Mouse (Mus musculus) right cerebral cortex, postnatal 14 days (tissue): ENCODE results near the gene Fam114a2.
A peak's percentile ranks its signal among the peaks of the same experiment; 100 is the strongest.
"Not testable (repeated sequence)": the region's sequence is repeated elsewhere in the genome, so short reads cannot be mapped to it uniquely, and the experiment has no call there.

Experiments used
- DNase-seq: peaks from one replicate; pipeline ENCODE4 v3.0.0; 2022

Gene Fam114a2

GRCm38 (mm10) chr11:57518091-57518750 is at the start of gene Fam114a2, which contains the start of gene Mfap3:
Fam114a2 (minus strand) TSS chr11:57518617.
Mfap3 (plus strand) TSS chr11:57518664.
- peak; percentile 92 for DNase-seq

DNA sequence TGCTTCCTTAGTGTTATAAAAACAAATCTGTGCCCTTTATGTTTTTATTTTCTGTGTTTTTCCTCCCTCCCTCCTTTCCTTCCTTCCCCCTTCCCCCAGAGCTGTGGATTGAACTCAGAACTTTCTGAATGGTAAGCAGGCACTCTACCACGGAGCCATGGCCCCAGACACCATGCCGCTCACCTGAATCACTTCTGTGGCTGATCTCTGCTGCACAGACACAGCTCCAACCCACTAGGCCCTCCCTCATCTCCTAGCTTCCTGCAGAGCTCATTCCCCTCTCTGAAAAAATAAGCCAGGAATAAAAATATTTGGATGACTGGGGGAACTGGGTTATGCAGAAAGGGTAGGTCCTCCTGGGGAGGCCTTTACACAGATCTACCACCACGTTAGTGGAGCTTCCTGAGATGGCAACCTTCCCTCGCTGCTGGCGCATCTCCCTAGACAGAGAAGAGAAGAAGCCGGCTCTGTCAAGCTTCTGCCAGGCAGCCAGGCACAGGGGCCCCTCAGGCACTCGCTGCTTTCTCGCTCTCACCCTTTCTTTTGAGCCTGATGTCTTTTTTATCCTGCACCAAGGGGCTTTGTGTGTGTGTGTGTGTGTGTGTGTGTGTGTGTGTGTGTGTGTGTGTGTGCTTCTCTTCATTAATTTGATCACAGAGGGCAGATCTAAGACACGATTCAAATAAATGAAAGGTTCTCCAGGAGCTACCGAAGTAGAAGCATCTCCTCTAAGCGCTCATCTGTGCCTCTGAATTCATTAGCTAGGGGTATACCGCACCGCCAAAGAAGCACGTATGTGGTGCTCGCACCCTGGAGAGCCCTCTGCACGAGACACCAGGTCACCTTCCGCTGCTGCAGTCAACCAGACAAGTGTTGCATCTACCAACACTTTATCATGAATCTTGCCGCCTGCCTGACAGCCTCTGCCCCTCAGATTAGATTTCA is 47.9 kb upstream of the Fam114a2 start:
- no peak for DNase-seq

DNA sequence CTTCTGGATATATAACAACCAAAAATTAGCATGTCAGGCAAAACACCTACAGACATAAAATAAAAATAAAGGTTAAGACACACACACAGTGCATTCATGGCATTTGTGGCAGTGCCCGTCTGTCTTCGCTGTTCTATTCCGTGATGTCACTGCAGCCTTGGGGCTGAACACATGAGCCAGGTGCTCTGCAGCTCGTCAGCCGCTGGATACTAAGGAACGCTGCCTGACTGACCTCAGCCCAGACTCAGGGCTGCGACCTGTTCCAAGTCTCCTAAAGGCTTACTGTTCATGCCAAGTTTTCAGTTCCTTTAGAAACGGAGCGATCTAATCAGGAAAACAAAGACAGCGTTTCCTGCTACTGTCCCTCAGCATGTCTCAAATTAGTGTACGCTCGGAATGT is 46.1 kb upstream of the Fam114a2 start:
- no peak for DNase-seq

- not testable (repeated sequence) for DNase-seq
Observed at GRCm38 (mm10) chr11:57557936-57558335, 39.5 kb upstream of the Fam114a2 start.

DNA sequence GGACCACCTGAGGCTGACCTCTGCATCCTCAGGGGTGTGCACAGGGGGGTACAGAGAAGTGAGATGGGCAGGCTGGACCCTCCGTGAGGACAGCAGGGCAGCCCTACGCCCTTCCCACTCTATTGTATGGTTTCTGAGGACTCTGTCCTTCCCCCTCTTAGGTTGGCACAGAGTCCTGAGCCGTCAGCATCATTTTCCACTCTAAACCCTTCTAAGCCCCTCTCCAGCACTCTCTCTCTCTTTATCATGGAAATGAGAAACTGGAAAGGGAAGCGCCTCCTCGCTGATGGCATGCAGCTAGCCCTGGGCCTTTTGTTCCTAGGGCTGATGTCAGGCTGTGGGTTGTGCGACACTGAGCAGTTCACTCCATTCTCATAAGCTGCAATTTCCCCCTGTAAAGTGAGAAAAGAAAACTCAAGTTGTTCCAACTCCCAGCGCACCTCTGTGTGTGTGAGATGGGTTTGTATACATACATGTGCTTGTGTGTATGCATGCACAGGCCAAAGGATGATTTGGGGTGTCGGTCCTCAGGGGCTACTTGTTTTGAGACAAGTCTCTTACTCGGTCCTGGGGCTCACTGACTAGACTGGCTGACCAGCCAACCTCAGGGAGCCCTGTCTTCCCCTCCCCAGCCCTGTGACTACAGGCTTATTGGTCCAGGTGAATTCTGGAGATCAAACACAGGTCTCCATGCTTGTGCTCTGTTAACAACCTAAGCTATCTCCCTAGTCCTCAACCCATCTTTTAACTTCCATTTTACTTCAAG is 34.8 kb upstream of the Fam114a2 start:
- DNase-seq, result no peak

GRCm38 (mm10) chr11:57551016-57551415 is 32.6 kb upstream of the Fam114a2 start:
- no peak for DNase-seq

GRCm38 (mm10) chr11:57550230-57550629 is 31.8 kb upstream of the Fam114a2 start:
- peak; percentile 15 for DNase-seq

DNA sequence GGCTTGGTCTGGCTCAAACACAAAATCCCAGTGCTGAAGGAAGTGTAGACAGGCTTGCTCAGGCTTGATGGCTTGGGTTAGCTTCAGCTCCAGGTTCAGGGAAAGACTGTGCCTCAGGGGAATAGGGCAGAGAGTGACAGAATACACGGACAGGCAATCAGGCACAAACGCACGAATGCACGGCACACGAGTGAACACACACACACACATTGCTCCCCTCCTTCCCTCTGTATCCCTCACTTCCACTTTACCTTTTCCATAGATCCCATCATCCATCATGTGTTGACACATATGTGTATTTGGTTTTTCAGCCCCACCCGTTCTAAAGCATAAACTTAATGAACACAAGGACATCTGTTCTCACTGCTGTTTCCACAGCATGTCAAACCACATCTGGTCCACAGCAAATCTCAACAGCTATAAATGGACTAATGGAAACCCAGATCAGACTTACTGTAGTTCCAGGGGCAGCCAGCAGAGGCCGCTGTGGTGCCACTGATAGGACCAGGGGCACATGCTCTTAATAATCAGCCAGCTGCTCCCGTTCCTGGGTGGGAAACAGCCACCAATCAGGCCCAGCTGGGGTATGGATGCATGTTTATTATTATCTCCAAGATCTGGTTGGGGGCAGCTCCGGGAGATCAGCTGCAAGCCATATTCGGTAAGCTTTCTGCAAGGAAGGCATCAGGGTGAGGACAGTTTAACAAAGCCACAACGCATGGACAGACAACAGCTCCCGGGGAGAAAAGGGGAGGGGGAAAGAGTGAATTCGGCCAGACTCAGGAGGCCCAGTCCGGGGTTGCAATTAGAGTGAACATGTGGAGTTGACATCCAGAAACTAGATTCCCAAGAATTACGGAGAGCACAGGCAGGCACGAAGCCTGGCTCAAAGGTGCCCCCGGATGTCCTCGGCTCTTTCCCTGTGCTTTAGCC is 30.5 kb upstream of the Fam114a2 start:
- DNase-seq, result peak; percentile 81

DNA sequence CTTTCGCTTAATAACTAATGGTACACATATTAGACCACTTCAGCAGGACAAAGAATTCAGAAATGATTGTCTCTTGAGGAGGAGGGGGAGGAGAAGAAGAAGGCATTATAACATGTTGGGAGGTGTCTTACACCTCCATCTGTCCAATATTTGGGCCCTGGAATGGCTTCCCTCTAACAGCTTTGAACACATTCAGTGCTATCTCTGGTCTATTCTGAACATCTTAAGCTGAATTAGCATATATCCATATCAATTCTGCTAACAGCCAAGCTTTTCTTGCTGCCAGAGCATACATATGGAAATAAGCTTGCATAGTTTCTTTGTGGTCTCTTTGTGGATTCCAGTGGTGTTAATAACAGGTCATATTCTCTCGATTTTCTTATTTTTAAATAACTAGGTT is 22.3 kb upstream of the Fam114a2 start:
- DNase-seq, result no peak

GRCm38 (mm10) chr11:57539841-57540418 is 21.5 kb upstream of the Fam114a2 start:
- DNase-seq, result no peak

- no peak for DNase-seq
Observed at GRCm38 (mm10) chr11:57535912-57536311, 17.5 kb upstream of the Fam114a2 start.

GRCm38 (mm10) chr11:57532306-57532705 is 13.9 kb upstream of the Fam114a2 start:
- DNase-seq, result no peak

DNA sequence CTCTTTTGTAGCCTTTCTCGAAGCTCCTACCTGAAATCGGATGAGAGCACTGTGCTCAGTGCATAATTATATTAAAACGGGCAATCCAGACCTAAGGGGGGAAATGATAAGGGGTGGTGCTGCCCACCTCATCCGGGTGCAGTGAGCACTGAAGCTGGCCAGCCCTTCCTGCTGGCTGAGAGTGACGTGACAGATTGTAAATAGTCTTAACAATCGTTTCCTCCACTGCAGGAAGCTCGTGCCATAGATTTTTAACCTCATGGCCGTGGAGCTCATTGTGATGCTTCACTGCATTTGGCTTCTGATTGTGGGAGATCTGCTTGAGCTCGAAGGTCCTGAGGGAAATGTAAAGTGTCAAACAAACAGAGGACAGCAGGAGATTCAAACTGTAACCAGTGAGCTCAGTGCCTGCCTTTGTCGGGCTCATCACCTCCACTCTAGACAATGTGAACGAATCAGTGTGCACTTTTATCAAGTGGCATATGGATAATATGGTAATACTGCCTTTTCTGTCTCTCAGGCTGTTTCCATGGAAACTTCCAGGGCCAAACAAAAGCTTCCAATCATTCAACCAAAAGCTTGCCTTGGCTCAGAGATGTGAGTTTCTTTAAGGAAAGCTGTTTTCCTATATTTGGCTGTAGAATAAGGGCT is 13.0 kb upstream of the Fam114a2 start:
- DNase-seq, result no peak

GRCm38 (mm10) chr11:57529111-57529510 is 10.7 kb upstream of the Fam114a2 start:
- no peak for DNase-seq

GRCm38 (mm10) chr11:57527506-57527905 is 9.1 kb upstream of the Fam114a2 start:
- no peak for DNase-seq

DNA sequence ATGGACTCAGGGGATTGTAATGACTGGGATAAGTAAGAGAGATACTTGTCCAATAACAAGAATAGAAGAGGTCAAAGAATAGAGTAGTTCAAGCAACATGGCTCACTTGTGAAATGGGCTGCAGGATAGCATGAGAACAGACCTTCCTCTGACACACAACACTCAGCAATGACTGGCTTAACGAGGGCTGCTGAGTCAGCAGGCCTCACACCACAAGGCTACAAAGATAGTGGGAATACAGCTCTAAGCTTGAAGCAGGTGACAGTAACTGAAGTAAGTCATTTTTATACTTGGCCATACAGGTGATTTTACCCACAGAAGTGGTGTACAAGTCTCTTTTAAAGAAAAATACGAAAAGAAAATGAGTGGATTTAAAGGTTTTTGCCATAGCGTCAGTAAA is 7.5 kb upstream of the Fam114a2 start:
- no peak for DNase-seq

DNA sequence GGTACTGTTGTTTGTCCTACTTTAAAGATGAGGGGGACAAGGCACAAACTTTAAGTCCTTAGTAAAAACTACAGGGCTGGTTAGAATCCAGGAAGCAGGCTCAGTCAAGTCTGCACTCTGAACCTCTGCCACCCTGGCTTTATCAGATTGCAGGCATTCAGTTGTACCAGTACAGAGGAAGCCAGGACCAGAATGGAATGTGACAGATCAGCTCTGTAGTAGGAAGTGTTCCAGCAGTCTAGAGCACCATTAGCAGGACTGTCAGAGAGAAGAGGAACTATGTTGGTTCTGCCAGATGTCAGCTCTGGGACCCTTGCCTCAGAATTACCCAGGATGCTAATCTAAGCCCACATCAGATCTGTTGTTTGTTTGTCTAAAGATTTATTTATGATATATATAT is 6.2 kb upstream of the Fam114a2 start:
- DNase-seq, result no peak

DNA sequence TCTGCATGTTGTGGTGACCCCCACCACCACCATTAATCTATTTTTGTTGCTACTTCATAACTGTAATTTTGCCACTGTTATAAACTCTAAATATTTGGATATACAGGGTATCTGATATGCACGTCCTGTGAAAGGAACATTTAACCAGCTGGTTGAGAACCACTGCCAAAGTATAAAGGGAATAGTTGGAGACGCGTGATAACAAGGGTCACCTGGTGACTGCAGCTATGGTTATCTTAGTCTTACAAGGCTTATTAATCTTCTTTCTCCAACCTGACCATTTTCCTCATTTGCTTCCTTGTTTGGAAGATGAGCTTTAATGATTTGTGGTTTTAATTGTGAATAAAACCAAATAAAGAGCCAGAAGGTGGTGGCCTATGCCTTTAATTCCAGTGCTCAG is 5.0 kb upstream of the Fam114a2 start:
- no peak for DNase-seq

- peak; percentile 18 for DNase-seq
Observed at GRCm38 (mm10) chr11:57522046-57522445, 3.6 kb upstream of the Fam114a2 start.

GRCm38 (mm10) chr11:57521206-57521605 is 2.8 kb upstream of the Fam114a2 start:
- DNase-seq, result no peak

- no peak for DNase-seq
Observed at GRCm38 (mm10) chr11:57519304-57519703, 887 bp upstream of the Fam114a2 start.
